In genomic region chr1:142742307-142742706, GRCm38 (mm10) we compare ENCODE assay signal across 9 mouse cellular contexts.
DNase-seq lines count a peak whose midpoint lies in the region; ATAC-seq and TF ChIP-seq lines count a peak whose summit lies in the region.
"Had no signal": no experiment of that assay in that cellular context is flagged by ENCODE, and none has a peak within 500 bp of the region (broad histone marks: within the 10 kb centered on the region; RNA-seq: fewer than 3 reads in every experiment).

No protein-coding gene starts in this region.

- 17% methylated on average over 2 of the region's 2 CpGs for WGBS in lung, embryonic 14.5 days
- 16% methylated on average over 2 of the region's 2 CpGs for WGBS in lung, adult 2 months
- 18% methylated on average over 2 of the region's 2 CpGs for WGBS in kidney, adult 2 months
- 2% methylated on average over 2 of the region's 2 CpGs for WGBS in liver, postnatal 0 days (ENCODE audit: insufficient replicate concordance)

- H3K27me3 ChIP-seq in lung, embryonic 14.5 days (ENCODE audit: insufficient read depth, low read length) = no peaks in the 10 kb centered on the region
- no peaks in the 10 kb centered on the region for H3K27me3 ChIP-seq in Patski
- H3K27me3 ChIP-seq in kidney, adult 2 months (replicated peaks; ENCODE audit: control insufficient read depth, insufficient read depth, low read length) = no peaks in the 10 kb centered on the region
- no peaks in the 10 kb centered on the region for H3K27me3 ChIP-seq in liver, postnatal 0 days (ENCODE audit: insufficient read depth, low read length)

- no peak for TF ChIP-seq POLR2A in lung, adult 2 months (IDR thresholded peaks at IDR 0.05; ENCODE audit: borderline replicate concordance, extremely low read depth, low read depth, low read length)
- no peak for TF ChIP-seq POLR2A in kidney, adult 2 months (IDR thresholded peaks at IDR 0.05; ENCODE audit: low read depth, low read length)

- POLR2A ChIA-PET in Patski (lab: Charles Lee) = no interaction called here

- TF ChIP-seq CTCF in lung, embryonic 14.5 days (IDR thresholded peaks at IDR 0.05; ENCODE audit: low read depth) = peak; percentile 78
- TF ChIP-seq CTCF in lung, adult 2 months (IDR thresholded peaks at IDR 0.05; ENCODE audit: insufficient read depth, low read length) = no peak
- peak; percentile 73 for TF ChIP-seq CTCF in Patski (IDR thresholded peaks at IDR 0.05)
- no peak; the same call in 1 of the 2 replicates for TF ChIP-seq CTCF in kidney, adult 2 months (conservative IDR thresholded peaks at IDR 0.05; ENCODE audit: insufficient read depth, insufficient read length, low read depth, low read length)
- TF ChIP-seq CTCF in liver, postnatal 0 days (IDR thresholded peaks at IDR 0.05; ENCODE audit: low read depth) = peak; percentile 65

- peak; percentile 74 for DNase-seq in lung, embryonic 14.5 days
- no peak for DNase-seq in lung, adult 2 months
- no peak for DNase-seq in Patski (ENCODE audit: low read depth, low spot score)
- DNase-seq in embryo, embryonic 9.5 days (ENCODE audit: extremely low spot score) = peak; percentile 53
- peak; percentile 72 for DNase-seq in kidney, adult 2 months
- DNase-seq in liver, postnatal 0 days = peak; percentile 32
- peak; percentile 19 to 26 for DNase-seq in right cerebral cortex, postnatal 10 days (ENCODE audit: low spot score in 2 of 2)

- H3K4me3 ChIP-seq in lung, embryonic 14.5 days (ENCODE audit: low read depth, low read length) = no peak overlapping the region
- no peak overlapping the region for H3K4me3 ChIP-seq in lung, adult 2 months (replicated peaks; ENCODE audit: extremely low read depth, low read depth, low read length)
- H3K4me3 ChIP-seq in kidney, adult 2 months (ENCODE audit: insufficient read depth, low read depth, low read length) = no peak overlapping the region
- H3K4me3 ChIP-seq in liver, postnatal 0 days (ENCODE audit: low read depth, low read length) = no peak overlapping the region

- H3K36me3 ChIP-seq in lung, embryonic 14.5 days (ENCODE audit: insufficient read depth) = no peaks in the 10 kb centered on the region
- H3K36me3 ChIP-seq in kidney, adult 2 months (ENCODE audit: control insufficient read depth, insufficient read depth, low read length) = no peaks in the 10 kb centered on the region
- H3K36me3 ChIP-seq in liver, postnatal 0 days (replicated peaks; ENCODE audit: insufficient read depth, low read length) = no peaks in the 10 kb centered on the region

- H3K4me1 ChIP-seq in lung, embryonic 14.5 days (ENCODE audit: insufficient read depth) = no peaks in the 10 kb centered on the region
- no peaks in the 10 kb centered on the region for H3K4me1 ChIP-seq in lung, adult 2 months (ENCODE audit: control insufficient read depth, insufficient read depth, low read length)
- peaks cover 2% of the 10 kb centered on the region; the same call in 1 of the 2 replicates for H3K4me1 ChIP-seq in kidney, adult 2 months (ENCODE audit: control insufficient read depth, insufficient read depth, low read length)
- no peaks in the 10 kb centered on the region for H3K4me1 ChIP-seq in liver, postnatal 0 days (ENCODE audit: insufficient read depth)

- no peaks in the 10 kb centered on the region for H3K9me3 ChIP-seq in lung, embryonic 14.5 days (ENCODE audit: low read depth, low read length)
- no peaks in the 10 kb centered on the region for H3K9me3 ChIP-seq in liver, postnatal 0 days (ENCODE audit: low read length)

- no peak overlapping the region for H3K27ac ChIP-seq in lung, embryonic 14.5 days (ENCODE audit: low read depth)
- H3K27ac ChIP-seq in kidney, adult 2 months (ENCODE audit: insufficient read depth, low read depth, low read length) = no peak overlapping the region
- no peak overlapping the region for H3K27ac ChIP-seq in liver, postnatal 0 days (ENCODE audit: low read depth)
- H3K27ac ChIP-seq: macrophage had no signal

- in situ Hi-C loops in Patski (cut with MboI; ENCODE audit: low pct_unique_long_range_greater_than_20kb) = loop anchor here (5.0 kb wide), 1 partner anchor 780 kb away; no protein-coding TSS in a partner anchor

- no peak for TF ChIP-seq EP300 in liver, postnatal 0 days (IDR thresholded peaks at IDR 0.05; ENCODE audit: low read depth)

- no peak overlapping the region for H3K9ac ChIP-seq in lung, embryonic 14.5 days
- H3K9ac ChIP-seq in liver, postnatal 0 days (replicated peaks) = no peak overlapping the region

- peak; percentile 89 for ATAC-seq in lung, embryonic 14.5 days (ENCODE audit: insufficient read depth)
- ATAC-seq in Patski = peak; percentile 85
- ATAC-seq in liver, postnatal 0 days = 0 out of 2 replicates have a peak, but pooled peaks have one; percentile 31
- ATAC-seq in monocyte, adult 5-6 weeks (replicated peaks; ENCODE audit: insufficient number of reproducible peaks, low FRiP score, low TSS enrichment, poor library complexity, severe bottlenecking) = no peak

- H3K4me2 ChIP-seq in lung, embryonic 14.5 days = no peak overlapping the region
- no peak overlapping the region for H3K4me2 ChIP-seq in liver, postnatal 0 days (ENCODE audit: low read depth, low read length)

- CTCF ChIA-PET in Patski (lab: Charles Lee) = interaction anchor here (1.0 kb wide), 1 partner anchor 9 kb away, joined by 4 read pairs; no protein-coding TSS in a partner anchor

Comparison
In these comparisons a context has a peak if more than half of its experiments do, and no peak if none do; other contexts are left out.
1. DNase-seq: peak in lung, embryonic 14.5 days (single experiment), embryo, embryonic 9.5 days (single experiment), kidney, adult 2 months (single experiment), liver, postnatal 0 days (single experiment) and right cerebral cortex, postnatal 10 days (2 of 2); none in lung, adult 2 months (single experiment) and Patski (single experiment).
2. CTCF ChIP-seq: peak in lung, embryonic 14.5 days (single experiment), Patski (single experiment) and liver, postnatal 0 days (single experiment); none in lung, adult 2 months (single experiment) and kidney, adult 2 months (single experiment).